Mouse (Mus musculus) neural tube, embryonic 14.5 days (tissue): ENCODE measurements around the gene Pdxk. TPM values are rescaled to one million over a fixed set of nuclear protein-coding genes. Genes with fewer than 3 reads are reported as not detected.

Experiments used
- microRNA-seq: library from miRNA; unstranded; fragments of <30 nt; microRNA quantifications from one replicate; pipeline ENCODE4, GENCODE M21; 2016
- polyA plus RNA-seq: library from polyadenylated mRNA; unstranded; fragments of >200 nt; fragmentation: Nextera tagmentation; extraction: Ambion mirVana; gene quantifications from 2 replicates; pipeline ENCODE4 v1.2.1, GENCODE M21; 2014

Pdxk gene
- polyA plus RNA-seq, 1 experiment from 2014 or later, result 36.1 TPM

Small RNAs within 50 kb of the gene (microRNA-seq; reads per million reads assigned to microRNA genes)
- gene Mir6410 (not detected), gene Mir6907 (1.1 reads per million), gene Mir6908 (not detected)

Other genes starting within 250 kb of the Pdxk start
- 28.4 and 43.2 TPM in 2 replicates for gene Trappc10, start 220.3 kb downstream of the Pdxk start, polyA plus RNA-seq
- 64.4 and 89.5 TPM in 2 replicates for gene Agpat3, start 112.5 kb downstream of the Pdxk start, polyA plus RNA-seq
- gene Rrp1, start 51.9 kb downstream of the Pdxk start, polyA plus RNA-seq, result 312 and 336 TPM in 2 replicates
- 96.7 and 110 TPM in 2 replicates for gene Cstb, start 39.3 kb downstream of the Pdxk start, polyA plus RNA-seq
- not detected in 2 replicates for gene Olfr1358, start 52.5 kb upstream of the Pdxk start, polyA plus RNA-seq
- 42.7 and 46.3 TPM in 2 replicates for gene Ilvbl, start 109.4 kb upstream of the Pdxk start, polyA plus RNA-seq
- 2.3 and 4.3 TPM in 2 replicates for gene Syde1, start 127.0 kb upstream of the Pdxk start, polyA plus RNA-seq
- gene Olfr1357, start 153.1 kb upstream of the Pdxk start, polyA plus RNA-seq, result not detected in 2 replicates